Mouse (Mus musculus) lung, postnatal 0 days (tissue): ENCODE measurements around the gene Dkkl1.

ENCODE experiments used
- CTCF ChIP-seq: IDR thresholded peaks from 2 replicates; pipeline ENCODE4 v1.5.1; 2016; ENCODE audit warnings: antibody characterized with exemption, mild to moderate bottlenecking
- EP300 ChIP-seq: IDR thresholded peaks from 2 replicates; pipeline ENCODE4 v1.6.1; 2016; ENCODE audit warnings: antibody characterized with exemption, mild to moderate bottlenecking, control low read depth

- TF ChIP-seq CTCF (no peak), EP300 (no peak)
These were observed 3.7 kb downstream of the Dkkl1 start for GRCm38 (mm10) chr7:45208260-45208659.
